Mouse (Mus musculus): ENCODE data around the gene Jph2. TPM values are rescaled to one million over a fixed set of nuclear protein-coding genes. Genes with fewer than 3 reads are reported as not detected.

Gene Jph2
- total RNA-seq, 2 experiments from 2014 or later, result 0.78 to 1.0 TPM

- DNase-seq (ENCODE audit: low spot score in 2 of 2), result no peak
Measured at GRCm38 (mm10) chr2:163317281-163317680, 80.5 kb downstream of the Jph2 start.

GRCm38 (mm10) chr2:163310163-163310688 is 87.6 kb downstream of the Jph2 start:
- DNase-seq (ENCODE audit: low spot score in 2 of 2), result peak in 1 of 2 experiments; percentile 29

GRCm38 (mm10) chr2:163309376-163309775 is 88.4 kb downstream of the Jph2 start:
- DNase-seq (ENCODE audit: low spot score in 2 of 2), result peak in 1 of 2 experiments; percentile 23

GRCm38 (mm10) chr2:163303037-163303436 is 94.8 kb downstream of the Jph2 start:
- DNase-seq (ENCODE audit: low spot score in 2 of 2), result no peak

GRCm38 (mm10) chr2:163301641-163302040 is 96.2 kb downstream of the Jph2 start:
- peak in 1 of 2 experiments; percentile 25 for DNase-seq (ENCODE audit: low spot score in 2 of 2)

GRCm38 (mm10) chr2:163300069-163301060 is 97.4 kb downstream of the Jph2 start:
- DNase-seq (ENCODE audit: low spot score in 2 of 2), result peak; percentile 25 to 51

- DNase-seq (ENCODE audit: low spot score in 2 of 2), result no peak
Measured at GRCm38 (mm10) chr2:163296999-163297630, 100.7 kb downstream of the Jph2 start.

- peak in 1 of 2 experiments; percentile 27 for DNase-seq (ENCODE audit: low spot score in 2 of 2)
Measured at GRCm38 (mm10) chr2:163288881-163289379, 108.9 kb downstream of the Jph2 start.

Other genes with a start within 250 kb of the Jph2 start
- 10 to 100 TPM; 24.3 to 24.4 TPM for gene Tox2, start 194.9 kb downstream of the Jph2 start, total RNA-seq (2021)
- gene Oser1, start 26.7 kb upstream of the Jph2 start, total RNA-seq (2021), result 10 to 100 TPM; 16.7 to 18.8 TPM
- 100 to 1,000 TPM in 1 of 2 experiments, 10 to 100 TPM in 1; 89.7 to 103 TPM for gene Gdap1l1, start 40.5 kb upstream of the Jph2 start, total RNA-seq (2021)
- 10 to 100 TPM; 17.9 to 18.8 TPM for gene Fitm2, start 74.6 kb upstream of the Jph2 start, total RNA-seq (2021)
- under 1 TPM; 0.51 to 0.55 TPM for gene R3hdml, start 94.3 kb upstream of the Jph2 start, total RNA-seq (2021)
- gene Hnf4a, start 108.8 kb upstream of the Jph2 start, total RNA-seq (2021), result not detected
- gene Ttpal, start 204.3 kb upstream of the Jph2 start, total RNA-seq (2021), result 10 to 100 TPM; 51.4 to 51.8 TPM
- 100 to 1,000 TPM; 168 to 196 TPM for gene Serinc3, start 247.1 kb upstream of the Jph2 start, total RNA-seq (2021)

Measured in layer of hippocampus, postnatal 10 days (tissue).